ENCODE assay signal across 8 mouse cellular contexts in the genomic region with DNA sequence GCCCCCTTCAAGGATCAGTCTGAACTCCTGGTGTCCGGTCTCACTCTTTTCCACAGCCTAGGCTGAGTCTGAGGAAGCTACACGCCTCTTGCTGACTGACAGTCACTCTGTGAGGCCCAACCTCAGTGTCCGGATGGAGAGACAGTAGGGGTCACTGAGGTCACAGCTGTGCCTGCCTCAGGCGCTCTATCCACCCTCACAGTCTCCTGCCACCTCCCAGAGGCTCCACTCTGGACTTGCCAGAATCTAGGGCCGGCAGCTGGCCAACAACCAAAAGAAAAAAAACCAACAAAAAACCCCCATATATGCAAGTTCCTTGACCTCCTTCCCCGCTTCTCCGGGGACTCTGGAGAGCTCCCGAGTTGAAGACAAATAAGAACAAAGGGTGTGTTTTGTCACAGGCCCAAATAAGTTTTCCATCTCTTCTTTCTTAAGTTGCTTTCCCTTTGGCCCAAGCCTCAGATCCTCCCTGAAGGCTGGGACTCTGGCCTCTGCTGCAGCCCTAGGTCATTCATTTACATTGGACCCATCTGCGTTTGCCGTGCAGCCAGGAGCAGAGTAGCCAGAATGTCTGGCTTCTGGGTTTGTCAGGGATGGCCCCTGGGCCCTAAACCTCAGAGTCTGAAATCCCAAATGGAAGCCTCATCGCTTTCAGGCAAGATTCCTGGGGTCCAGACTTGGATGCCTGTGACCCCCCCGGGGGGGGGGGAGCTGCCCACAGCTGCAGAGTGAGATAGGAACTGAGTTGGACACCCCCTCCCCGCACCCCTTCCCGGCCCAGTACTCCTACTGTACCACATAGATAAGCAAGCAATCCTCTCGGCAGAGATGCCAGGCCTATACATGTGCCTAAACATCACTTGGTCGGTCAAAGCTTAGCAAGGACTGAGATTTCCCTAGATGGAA. TPM values are rescaled to one million over a fixed set of nuclear protein-coding genes. Genes with fewer than 3 reads are reported as not detected.
DNase-seq lines count a peak whose midpoint lies in the region; ATAC-seq lines count a peak whose summit lies in the region.

No protein-coding gene starts in this region.

- peak overlapping the region; percentile 10; the same call in 1 of the 2 replicates for H3K4me2 ChIP-seq in heart, embryonic 15.5 days
- no peak overlapping the region for H3K4me2 ChIP-seq in limb, embryonic 12.5 days
- H3K4me2 ChIP-seq in forebrain, embryonic 16.5 days (ENCODE audit: low read length), result no peak overlapping the region

- 35% methylated on average over 16 of the region's 16 CpGs for WGBS in heart, embryonic 15.5 days
- 39% methylated on average over 16 of the region's 16 CpGs for WGBS in limb, embryonic 12.5 days
- WGBS in forebrain, embryonic 16.5 days, result 52% methylated on average over 16 of the region's 16 CpGs

- H3K27ac ChIP-seq in heart, embryonic 15.5 days, result peak overlapping the region; percentile 63
- H3K27ac ChIP-seq in limb, embryonic 12.5 days, result 0 out of 2 replicates have a peak overlapping the region, but pooled peaks have one; percentile 7
- H3K27ac ChIP-seq in forebrain, embryonic 16.5 days (ENCODE audit: low read length), result no peak overlapping the region

- H3K9ac ChIP-seq in heart, embryonic 15.5 days, result no peak overlapping the region
- no peak overlapping the region for H3K9ac ChIP-seq in limb, embryonic 12.5 days (replicated peaks)
- no peak overlapping the region for H3K9ac ChIP-seq in forebrain, embryonic 16.5 days (replicated peaks; ENCODE audit: low read depth, low read length)

- DNase-seq in 3T3-L1 (ENCODE audit: low read depth, low spot score), result peak; percentile 86
- DNase-seq in adrenal gland, postnatal 14 days, result peak; percentile 57
- DNase-seq in layer of hippocampus, adult 9-10 months (ENCODE audit: low spot score), result no peak
- no peak for DNase-seq in layer of hippocampus, adult 11-12 months (ENCODE audit: low spot score)

- no peaks in the 10 kb centered on the region for H3K36me3 ChIP-seq in heart, embryonic 15.5 days
- H3K36me3 ChIP-seq in limb, embryonic 12.5 days, result no peaks in the 10 kb centered on the region
- H3K36me3 ChIP-seq in forebrain, embryonic 16.5 days (ENCODE audit: control insufficient read depth, insufficient read depth), result no peaks in the 10 kb centered on the region

- H3K9me3 ChIP-seq in heart, embryonic 15.5 days (replicated peaks), result no peaks in the 10 kb centered on the region
- H3K9me3 ChIP-seq in limb, embryonic 12.5 days, result no peaks in the 10 kb centered on the region
- H3K9me3 ChIP-seq in forebrain, embryonic 16.5 days (ENCODE audit: control insufficient read depth, low read length), result no peaks in the 10 kb centered on the region

- H3K4me1 ChIP-seq in heart, embryonic 15.5 days (replicated peaks), result peaks cover 61% of the 10 kb centered on the region
- peaks cover 33% of the 10 kb centered on the region for H3K4me1 ChIP-seq in limb, embryonic 12.5 days (replicated peaks)
- H3K4me1 ChIP-seq in forebrain, embryonic 16.5 days (replicated peaks; ENCODE audit: control insufficient read depth, insufficient read depth, low read length), result peaks cover 13% of the 10 kb centered on the region

- no peak; the same call in 1 of the 2 replicates for ATAC-seq in heart, embryonic 15.5 days (replicated peaks; ENCODE audit: insufficient number of reproducible peaks, insufficient read depth, low FRiP score, low read depth)
- ATAC-seq in limb, embryonic 12.5 days (ENCODE audit: insufficient number of reproducible peaks, insufficient read depth, low FRiP score, low TSS enrichment, low read depth), result no peak; the same call in 1 of the 2 replicates
- ATAC-seq in granulocyte monocyte progenitor cell, adult 5-6 weeks (replicated peaks; ENCODE audit: poor library complexity, severe bottlenecking), result no peak
- no peak for ATAC-seq in forebrain, embryonic 16.5 days

- H3K27me3 ChIP-seq in heart, embryonic 15.5 days, result peaks cover 32% of the 10 kb centered on the region
- peaks cover 50% of the 10 kb centered on the region for H3K27me3 ChIP-seq in limb, embryonic 12.5 days
- H3K27me3 ChIP-seq in forebrain, embryonic 16.5 days (replicated peaks; ENCODE audit: control insufficient read depth, insufficient read depth, low read length), result peaks cover 23% of the 10 kb centered on the region

- H3K4me3 ChIP-seq in heart, embryonic 15.5 days, result no peak overlapping the region
- no peak overlapping the region for H3K4me3 ChIP-seq in limb, embryonic 12.5 days (replicated peaks)
- no peak overlapping the region for H3K4me3 ChIP-seq in forebrain, embryonic 16.5 days (replicated peaks; ENCODE audit: low read length)

RNA-seq across cellular contexts. Expression of a gene that starts 10.8 kb away (rescaled TPM):
- 0.37 and 0.75 TPM in 2 replicates for total RNA-seq in adrenal gland, postnatal 14 days (2021)
- polyA plus RNA-seq in heart, embryonic 15.5 days (2015; fragmentation: Nextera tagmentation; extraction: Ambion mirVana), result 0.82 and 1.4 TPM in 2 replicates
- 0.44 TPM in 1 of 2 replicates, not detected in the other for polyA plus RNA-seq in limb, embryonic 12.5 days (2016; fragmentation: Nextera tagmentation; extraction: Ambion mirVana)
- total RNA-seq in granulocyte monocyte progenitor cell, adult 5-6 weeks (2014; fragmentation: Nextera tagmentation), result 33.2 and 34.9 TPM in 2 replicates
- 79.8 and 113 TPM in 2 replicates for total RNA-seq in granulocyte monocyte progenitor cell, adult 5-6 weeks (2017)
- polyA plus RNA-seq in forebrain, embryonic 16.5 days (2015; fragmentation: Nextera tagmentation; extraction: Ambion mirVana), result 0.26 and 1.0 TPM in 2 replicates

RNA-seq across cellular contexts. Expression of a gene that starts 14.6 kb away (rescaled TPM):
- 7.4 and 8.3 TPM in 2 replicates for total RNA-seq in adrenal gland, postnatal 14 days (2021)
- 3.8 and 4.0 TPM in 2 replicates for polyA plus RNA-seq in heart, embryonic 15.5 days (2015; fragmentation: Nextera tagmentation; extraction: Ambion mirVana)
- 4.2 and 4.5 TPM in 2 replicates for polyA plus RNA-seq in limb, embryonic 12.5 days (2016; fragmentation: Nextera tagmentation; extraction: Ambion mirVana)
- total RNA-seq in granulocyte monocyte progenitor cell, adult 5-6 weeks (2014; fragmentation: Nextera tagmentation), result 6.6 and 11.1 TPM in 2 replicates
- 5.4 and 5.6 TPM in 2 replicates for total RNA-seq in granulocyte monocyte progenitor cell, adult 5-6 weeks (2017)
- 1.8 and 1.9 TPM in 2 replicates for polyA plus RNA-seq in forebrain, embryonic 16.5 days (2015; fragmentation: Nextera tagmentation; extraction: Ambion mirVana)

RNA-seq across cellular contexts. Expression of a gene that starts 19.0 kb away (rescaled TPM):
- total RNA-seq in adrenal gland, postnatal 14 days (2021), result not detected in 2 replicates
- polyA plus RNA-seq in heart, embryonic 15.5 days (2015; fragmentation: Nextera tagmentation; extraction: Ambion mirVana), result 0.11 and 0.13 TPM in 2 replicates
- polyA plus RNA-seq in limb, embryonic 12.5 days (2016; fragmentation: Nextera tagmentation; extraction: Ambion mirVana), result not detected in 2 replicates
- 0.13 TPM in 1 of 2 replicates, not detected in the other for total RNA-seq in granulocyte monocyte progenitor cell, adult 5-6 weeks (2014; fragmentation: Nextera tagmentation)
- total RNA-seq in granulocyte monocyte progenitor cell, adult 5-6 weeks (2017), result 0.57 TPM in 1 of 2 replicates, not detected in the other
- polyA plus RNA-seq in forebrain, embryonic 16.5 days (2015; fragmentation: Nextera tagmentation; extraction: Ambion mirVana), result 0.39 and 0.81 TPM in 2 replicates

RNA-seq across cellular contexts. Expression of a gene that starts 24.6 kb away (rescaled TPM):
- 66.3 and 72.1 TPM in 2 replicates for total RNA-seq in adrenal gland, postnatal 14 days (2021)
- 8.8 and 10.5 TPM in 2 replicates for polyA plus RNA-seq in heart, embryonic 15.5 days (2015; fragmentation: Nextera tagmentation; extraction: Ambion mirVana)
- 12.0 and 18.6 TPM in 2 replicates for polyA plus RNA-seq in limb, embryonic 12.5 days (2016; fragmentation: Nextera tagmentation; extraction: Ambion mirVana)
- 62.6 and 66.7 TPM in 2 replicates for total RNA-seq in granulocyte monocyte progenitor cell, adult 5-6 weeks (2014; fragmentation: Nextera tagmentation)
- 43.8 and 44.1 TPM in 2 replicates for total RNA-seq in granulocyte monocyte progenitor cell, adult 5-6 weeks (2017)
- 8.8 and 17.1 TPM in 2 replicates for polyA plus RNA-seq in forebrain, embryonic 16.5 days (2015; fragmentation: Nextera tagmentation; extraction: Ambion mirVana)

RNA-seq across cellular contexts. Expression of a gene that starts 39.3 kb away (rescaled TPM):
- total RNA-seq in adrenal gland, postnatal 14 days (2021), result 10.2 and 10.3 TPM in 2 replicates
- 8.1 and 9.7 TPM in 2 replicates for polyA plus RNA-seq in heart, embryonic 15.5 days (2015; fragmentation: Nextera tagmentation; extraction: Ambion mirVana)
- polyA plus RNA-seq in limb, embryonic 12.5 days (2016; fragmentation: Nextera tagmentation; extraction: Ambion mirVana), result 3.4 and 3.6 TPM in 2 replicates
- not detected in 2 replicates for total RNA-seq in granulocyte monocyte progenitor cell, adult 5-6 weeks (2014; fragmentation: Nextera tagmentation)
- total RNA-seq in granulocyte monocyte progenitor cell, adult 5-6 weeks (2017), result 0.09 and 0.41 TPM in 2 replicates
- polyA plus RNA-seq in forebrain, embryonic 16.5 days (2015; fragmentation: Nextera tagmentation; extraction: Ambion mirVana), result 24.7 and 31.4 TPM in 2 replicates

Comparison
In these comparisons a context has a peak if more than half of its experiments do, and no peak if none do; other contexts are left out.
1. DNase-seq: peak in 3T3-L1 (single experiment) and adrenal gland, postnatal 14 days (single experiment); none in layer of hippocampus, adult 9-10 months (single experiment) and layer of hippocampus, adult 11-12 months (single experiment).